Mouse (Mus musculus) hindbrain, embryonic 12.5 days (tissue): ENCODE data around the gene Klf17. TPM values are rescaled to one million over a fixed set of nuclear protein-coding genes. Genes with fewer than 3 reads are reported as not detected.

ENCODE experiments used
- ATAC-seq: fragments of 200-750 bp; cut with Nextera tagmentation; 2 replicates; pipeline ENCODE4 v1.8.0; 2017; ENCODE audit warnings: moderate TSS enrichment; ENCODE audit not compliant: low FRiP score
- H3K27ac ChIP-seq: fragments of 300-500 bp; sonication (generic); 2 replicates; pipeline ENCODE4 v1.5.1; 2016; ENCODE audit warnings: mild to moderate bottlenecking
- H3K27me3 ChIP-seq: fragments of 300-500 bp; sonication (generic); 2 replicates; pipeline ENCODE4 v1.6.1; 2016; ENCODE audit warnings: mild to moderate bottlenecking
- H3K36me3 ChIP-seq: fragments of 300-500 bp; sonication (generic); 2 replicates; pipeline ENCODE4 v1.6.1; 2016; ENCODE audit warnings: mild to moderate bottlenecking
- H3K4me1 ChIP-seq: fragments of 300-500 bp; sonication (generic); 2 replicates; pipeline ENCODE4 v1.6.1; 2016
- H3K4me2 ChIP-seq: fragments of 300-500 bp; sonication (generic); replicated peaks from 2 replicates; pipeline ENCODE4 v1.6.1; 2016; ENCODE audit warnings: mild to moderate bottlenecking
- H3K4me3 ChIP-seq: fragments of 300-500 bp; sonication (generic); 2 replicates; pipeline ENCODE4 v1.5.1; 2016; ENCODE audit warnings: mild to moderate bottlenecking
- H3K9ac ChIP-seq: fragments of 300-500 bp; sonication (generic); 2 replicates; pipeline ENCODE4 v1.6.1; 2016; ENCODE audit warnings: mild to moderate bottlenecking, moderate library complexity
- H3K9me3 ChIP-seq: fragments of 300-500 bp; sonication (generic); replicated peaks from 2 replicates; pipeline ENCODE4 v1.6.1; 2016; ENCODE audit warnings: mild to moderate bottlenecking
- WGBS: fragments of 180-500 bp; shearing (Covaris S2); methylation state at CpG from one replicate; pipeline ENCODE4 v1.1.7; 2016; 5-methylcytosine and 5-hydroxymethylcytosine counted together
- polyA plus RNA-seq: library from polyadenylated mRNA; unstranded; fragments of >200 nt; fragmentation: Nextera tagmentation; extraction: Ambion mirVana; gene quantifications from 2 replicates; pipeline ENCODE4 v1.2.1, GENCODE M21; 2016

The Klf17 gene
- polyA plus RNA-seq, 1 experiment from 2014 or later: not detected

DNA sequence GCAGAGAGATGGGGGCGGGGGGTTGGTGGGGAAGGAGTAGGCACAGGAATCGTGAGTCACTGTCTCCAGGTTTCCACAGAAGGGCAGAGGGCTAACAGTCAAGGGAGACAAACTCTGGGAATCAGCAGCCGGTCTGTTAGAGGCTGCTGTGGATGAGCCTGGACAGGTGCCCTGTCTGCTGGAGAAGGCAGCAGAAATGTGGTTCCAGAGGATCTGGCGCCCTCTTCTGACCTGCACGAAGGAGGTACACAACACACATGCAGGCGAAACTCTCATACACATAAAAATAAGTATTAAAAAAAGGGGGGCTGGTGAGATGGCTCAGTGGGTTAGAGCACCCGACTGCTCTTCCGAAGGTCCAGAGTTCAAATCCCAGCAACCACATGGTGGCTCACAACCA lies 27.9 kb downstream of the Klf17 start:
- Histone ChIP-seq H3K9ac (no peak overlapping the region), H3K27ac (no peak overlapping the region), H3K27me3 (no peaks in the 10 kb centered on the region), H3K4me2 (no peak overlapping the region), H3K36me3 (no peaks in the 10 kb centered on the region), H3K4me3 (no peak overlapping the region), H3K9me3 (no peaks in the 10 kb centered on the region), H3K4me1 (no peaks in the 10 kb centered on the region)
- 43% methylated on average over 8 of the region's 8 CpGs for WGBS
- no peak for ATAC-seq

DNA sequence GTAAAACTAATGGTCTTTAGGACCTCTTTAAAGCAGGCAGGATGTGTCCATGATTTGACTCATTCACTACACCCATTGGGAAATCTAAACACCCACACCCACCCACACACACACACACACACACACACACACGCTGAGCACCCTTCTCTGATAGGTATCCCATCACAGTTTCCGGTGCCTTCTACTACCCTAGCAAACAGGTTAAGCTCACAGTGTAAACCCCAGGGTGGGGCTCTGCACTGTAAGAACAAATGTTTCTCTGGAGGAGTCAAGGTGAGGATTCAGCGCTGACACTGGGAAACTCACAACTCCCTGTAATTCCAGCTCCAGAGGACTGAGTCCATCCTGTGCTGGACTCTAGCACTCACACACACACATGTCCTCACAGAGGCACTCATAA lies 33.5 kb downstream of the Klf17 start:
- H3K27me3 ChIP-seq: no peaks in the 10 kb centered on the region
- H3K4me2 ChIP-seq: no peak overlapping the region
- H3K27ac ChIP-seq: no peak overlapping the region
- no peaks in the 10 kb centered on the region for H3K9me3 ChIP-seq
- H3K9ac ChIP-seq: no peak overlapping the region
- no peaks in the 10 kb centered on the region for H3K36me3 ChIP-seq
- no peaks in the 10 kb centered on the region for H3K4me1 ChIP-seq
- no peak overlapping the region for H3K4me3 ChIP-seq
- WGBS: 78% methylated on average over 3 of the region's 3 CpGs
- ATAC-seq: no peak

DNA sequence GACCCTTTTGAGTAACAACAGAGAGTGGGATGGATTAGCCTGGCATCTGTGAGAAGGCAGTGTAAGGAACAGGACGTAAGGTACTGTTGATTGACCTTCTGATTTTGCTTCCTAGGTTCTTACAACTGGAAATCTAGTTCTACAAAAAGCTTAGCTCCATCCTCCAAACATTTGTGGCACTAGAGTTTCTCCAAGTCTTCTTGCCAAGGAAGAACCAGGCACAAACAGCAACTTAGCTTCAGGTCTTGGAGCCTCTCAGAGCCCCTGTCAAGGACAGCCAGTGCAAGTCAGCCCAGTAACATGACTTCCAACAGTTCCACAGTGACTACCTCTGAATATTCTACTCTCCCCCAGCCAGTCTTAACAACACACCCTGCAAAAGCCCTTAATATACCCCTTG lies 41.3 kb downstream of the Klf17 start, which contains the start of gene Gm12845:
Gm12845 (plus strand) TSS at position 301 of the 400 bp plus-strand sequence.
- WGBS: 85% methylated on average over 1 of the region's 1 CpGs
- H3K9me3 ChIP-seq: no peaks in the 10 kb centered on the region
- H3K4me3 ChIP-seq: no peak within 1 kb of the TSS
- ATAC-seq: no peak
- no peaks in the 10 kb centered on the region for H3K27me3 ChIP-seq
- H3K4me1 ChIP-seq: no peaks in the 10 kb centered on the region
- no peak within 1 kb of the TSS for H3K4me2 ChIP-seq
- no peak within 1 kb of the TSS for H3K9ac ChIP-seq
- no peak within 1 kb of the TSS for H3K27ac ChIP-seq
- H3K36me3 ChIP-seq: no peaks in the 10 kb centered on the region

DNA sequence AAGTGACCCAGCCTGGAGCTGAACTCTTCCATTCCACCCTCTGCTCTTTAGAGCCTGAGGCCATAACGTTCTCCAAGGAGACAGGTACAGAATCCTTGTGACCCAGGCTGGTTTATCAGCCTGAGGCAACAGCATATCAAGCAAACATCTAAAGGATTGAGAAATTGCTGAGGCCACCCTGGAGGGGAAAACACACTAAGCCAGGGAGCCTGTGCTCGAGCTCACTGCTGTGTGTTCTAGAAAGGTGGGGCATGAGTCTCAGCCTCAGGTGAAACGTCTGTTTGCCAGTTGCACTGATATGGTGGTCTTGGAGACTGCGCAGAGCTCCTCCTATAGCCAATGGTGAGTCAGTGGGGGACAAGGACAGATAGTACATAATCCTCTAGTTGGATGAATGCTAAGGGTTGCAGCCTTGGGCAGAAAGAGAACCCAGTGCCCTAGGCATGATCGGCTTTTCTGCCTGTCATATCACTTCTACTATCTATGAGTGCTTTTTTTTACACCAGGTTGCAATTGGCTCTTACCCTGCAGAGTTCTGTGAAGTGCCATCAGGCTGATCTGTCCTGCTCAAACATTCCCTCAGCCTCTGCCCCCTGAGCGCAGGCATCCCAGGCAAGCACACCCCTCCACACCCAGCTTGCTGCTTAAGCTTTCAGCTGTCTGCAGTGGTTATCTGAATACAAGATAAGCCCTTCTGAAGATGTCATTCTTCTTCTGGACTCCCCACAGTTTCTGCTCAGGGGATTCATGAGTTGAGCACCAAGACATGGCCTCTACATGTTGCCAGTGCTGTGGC lies 51.9 kb downstream of the Klf17 start:
- ATAC-seq: no peak
- H3K4me1 ChIP-seq: no peaks in the 10 kb centered on the region
- no peaks in the 10 kb centered on the region for H3K36me3 ChIP-seq
- H3K27me3 ChIP-seq: no peaks in the 10 kb centered on the region
- no peaks in the 10 kb centered on the region for H3K9me3 ChIP-seq
- no peak overlapping the region for H3K27ac ChIP-seq
- whole genome bisulfite sequencing: 85% methylated on average over 6 of the region's 6 CpGs
- H3K4me2 ChIP-seq: no peak overlapping the region
- H3K9ac ChIP-seq: no peak overlapping the region
- no peak overlapping the region for H3K4me3 ChIP-seq

DNA sequence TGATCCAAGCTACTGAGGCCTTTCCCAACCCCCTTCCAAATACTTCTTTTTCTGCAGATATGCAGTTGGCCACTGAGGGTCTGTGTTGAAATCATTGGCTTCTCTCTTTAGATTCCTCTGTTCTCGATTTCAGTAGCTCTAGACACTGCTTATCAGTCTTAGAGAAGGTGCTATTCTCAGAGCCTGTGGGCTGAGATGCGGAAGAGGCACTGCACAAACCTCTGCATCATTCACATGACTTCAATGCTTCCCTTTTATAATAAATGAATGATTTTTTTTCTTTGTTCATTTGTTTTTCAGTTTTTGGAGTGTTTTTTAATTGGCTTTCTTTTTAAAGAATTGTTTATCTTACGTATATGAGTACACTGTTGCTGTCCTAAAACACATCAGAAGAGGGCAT lies 53.1 kb downstream of the Klf17 start:
- Histone ChIP-seq H3K27me3 (no peaks in the 10 kb centered on the region), H3K4me1 (no peaks in the 10 kb centered on the region), H3K27ac (no peak overlapping the region), H3K4me2 (no peak overlapping the region), H3K36me3 (no peaks in the 10 kb centered on the region), H3K4me3 (no peak overlapping the region), H3K9me3 (no peaks in the 10 kb centered on the region), H3K9ac (no peak overlapping the region)
- no peak for ATAC-seq
- WGBS: 86% methylated on average over 3 of the region's 3 CpGs

DNA sequence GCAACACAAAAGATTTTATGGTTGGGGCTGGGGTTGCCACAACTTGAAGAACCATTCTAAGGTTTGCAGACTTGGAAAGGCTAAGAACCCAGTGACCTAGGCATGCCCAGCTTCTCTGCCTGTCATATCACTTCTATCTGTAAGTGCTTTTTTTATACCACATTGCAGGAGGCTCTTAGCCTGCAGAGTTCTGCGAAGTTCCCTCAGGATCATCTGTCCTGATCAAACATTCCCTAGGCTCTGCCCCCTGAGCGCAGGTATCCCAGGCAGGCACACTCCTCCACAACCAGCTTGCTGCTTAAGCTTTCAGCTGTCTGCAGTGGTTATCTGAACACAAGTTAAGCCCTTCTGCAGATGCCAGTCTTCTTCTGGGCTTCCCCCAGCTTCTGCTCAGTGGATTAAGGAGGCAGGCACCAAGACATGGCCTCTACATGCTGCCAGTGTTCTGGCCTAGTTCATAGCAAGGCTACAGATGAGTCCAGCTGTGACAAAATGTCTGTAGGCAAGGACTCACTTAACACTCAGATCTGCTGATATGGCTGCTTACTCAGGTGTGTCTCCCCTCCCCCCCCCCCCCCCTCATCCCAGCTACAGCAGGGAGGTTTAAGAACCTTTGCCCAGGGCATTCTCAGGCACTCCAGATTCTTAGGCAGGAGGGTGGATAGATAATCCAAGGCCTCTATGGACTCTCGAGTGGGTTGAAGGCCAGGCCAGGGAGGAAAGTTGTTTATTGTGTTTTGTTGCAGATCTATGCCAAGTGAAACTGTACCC lies 56.5 kb downstream of the Klf17 start:
- Histone ChIP-seq H3K27me3 (no peaks in the 10 kb centered on the region), H3K36me3 (no peaks in the 10 kb centered on the region), H3K4me1 (no peaks in the 10 kb centered on the region), H3K9me3 (no peaks in the 10 kb centered on the region), H3K4me3 (no peak overlapping the region), H3K4me2 (no peak overlapping the region), H3K27ac (no peak overlapping the region), H3K9ac (no peak overlapping the region)
- 79% methylated on average over 3 of the region's 3 CpGs for WGBS
- no peak for ATAC-seq

Other genes starting within 250 kb of the Klf17 start
- 177 and 178 TPM in 2 replicates for gene Eri3, start 215.3 kb downstream of the Klf17 start, polyA plus RNA-seq
- 70.3 and 72.1 TPM in 2 replicates for gene Dmap1, start 83.4 kb downstream of the Klf17 start, polyA plus RNA-seq
- not detected in 2 replicates for gene Gm12845, start 41.2 kb downstream of the Klf17 start, polyA plus RNA-seq
- 14.1 and 19.7 TPM in 2 replicates for gene Slc6a9, start 68.9 kb upstream of the Klf17 start, polyA plus RNA-seq
- gene Ccdc24, start 106.9 kb upstream of the Klf17 start, polyA plus RNA-seq: 2.9 TPM in 2 replicates
- gene B4galt2, start 117.8 kb upstream of the Klf17 start, polyA plus RNA-seq: 43.9 and 44.3 TPM in 2 replicates
- gene Atp6v0b, start 121.7 kb upstream of the Klf17 start, polyA plus RNA-seq: 267 and 289 TPM in 2 replicates
- gene Dph2, start 126.4 kb upstream of the Klf17 start, polyA plus RNA-seq: 20.5 and 22.4 TPM in 2 replicates
- 62.2 and 65.5 TPM in 2 replicates for gene Ipo13, start 149.4 kb upstream of the Klf17 start, polyA plus RNA-seq
- 1.7 and 2.3 TPM in 2 replicates for gene Artn, start 164.1 kb upstream of the Klf17 start, polyA plus RNA-seq